Mouse (Mus musculus) T-helper 17 cell (primary cell): ENCODE data around the gene Mxd1.

ENCODE experiments used
- in situ Hi-C, 2 experiments: fragments of 300-600 bp; cut with MboI, MseI; formaldehyde crosslinking; loops; 1 replicate in 1 of 2; 2 replicates in 1 of 2; pipeline ENCODE4 v1.15.1; 2025; ENCODE audit warnings: high pct_unique_total_duplicates in 2 of 2

Mxd1 gene

GRCm38 (mm10) chr6:86605260-86605659 lies 63.7 kb downstream of the Mxd1 start:
- in situ Hi-C loops: no loop called here

DNA sequence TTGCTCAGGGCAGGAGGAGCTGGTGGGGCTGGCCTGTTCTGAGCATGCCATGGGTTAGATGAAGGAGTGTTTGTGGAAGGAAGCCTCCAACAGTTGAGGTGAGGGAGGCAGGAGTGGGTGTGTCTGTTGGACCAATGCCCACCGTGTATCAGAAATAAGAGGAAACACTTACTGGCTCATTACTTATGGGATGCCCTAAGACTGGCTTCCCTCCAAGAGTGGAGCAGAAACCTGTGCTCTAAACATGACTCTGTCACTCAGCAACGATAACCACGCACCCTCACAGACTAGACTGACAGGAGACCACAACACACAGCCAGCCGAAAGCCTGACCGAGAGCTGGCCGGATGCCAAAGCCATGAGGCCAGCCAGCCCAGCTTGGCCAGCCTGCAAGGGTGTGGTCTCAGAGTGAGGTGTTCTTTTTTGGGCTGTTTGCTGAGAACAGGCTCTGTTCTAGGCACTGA lies 69.0 kb downstream of the Mxd1 start:
- in situ Hi-C loops: loop anchor here in 1 of 2 experiments (5.0 kb wide), 1 partner anchor 62 kb away; no protein-coding TSS in a partner anchor

DNA sequence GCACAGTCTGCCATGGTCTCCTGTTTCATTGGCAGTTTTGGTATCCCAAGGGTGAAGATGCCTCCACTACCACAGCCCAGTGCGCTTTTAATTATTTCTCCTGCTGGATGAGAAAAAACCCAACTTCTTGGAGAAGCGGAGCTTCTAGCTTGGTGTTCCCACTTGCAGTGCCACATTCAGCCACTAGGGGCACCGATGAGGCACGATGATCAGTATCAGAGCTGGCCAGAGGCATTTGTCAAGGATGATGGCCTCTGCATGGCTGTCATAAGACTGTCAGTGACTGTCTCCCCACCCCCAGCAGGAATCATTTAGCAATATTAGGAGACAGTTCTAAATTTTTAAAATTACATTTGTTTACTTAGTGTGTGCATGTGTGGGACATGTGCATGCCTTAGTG lies 69.8 kb downstream of the Mxd1 start:
- in situ Hi-C loops: no loop called here

DNA sequence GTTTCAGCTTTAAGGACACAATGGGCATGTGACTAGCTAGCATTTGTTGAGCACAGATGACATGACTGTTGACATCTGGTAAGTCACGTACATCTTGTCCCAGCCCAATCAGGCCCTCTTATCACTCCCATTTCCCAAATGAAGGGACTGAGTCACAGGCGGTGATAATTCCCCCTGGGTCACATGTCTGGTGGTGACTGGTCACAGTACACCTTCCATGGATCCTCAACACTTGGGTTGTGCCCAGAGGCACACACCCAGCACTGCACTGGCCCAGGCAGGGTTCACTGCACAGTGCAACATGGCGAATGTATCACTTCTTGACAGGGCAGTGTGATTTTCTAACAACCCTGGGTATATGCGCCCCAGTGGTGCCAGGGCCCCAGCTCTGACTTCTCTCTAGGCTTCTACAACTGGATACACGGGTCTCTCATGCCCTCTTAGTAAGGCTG lies 70.2 kb downstream of the Mxd1 start:
- in situ Hi-C loops: no loop called here
